Mouse (Mus musculus) layer of hippocampus, adult 2 months (tissue): ENCODE measurements around the gene Shroom3. TPM values are rescaled to one million over a fixed set of nuclear protein-coding genes. Genes with fewer than 3 reads are reported as not detected.
A peak's percentile ranks its signal among the peaks of the same experiment; 100 is the strongest.

Experiments
- DNase-seq, 2 experiments: peaks; one replicate each; pipeline ENCODE4 v3.0.0; 2022; ENCODE audit warnings: low spot score in 2 of 2
- H3K27ac ChIP-seq: fragments of 200-600 bp; 2 replicates; pipeline ENCODE4 v1.8.1; 2022
- H3K4me3 ChIP-seq: fragments of 200-600 bp; 2 replicates; pipeline ENCODE4 v1.8.1; 2022; ENCODE audit warnings: mild to moderate bottlenecking
- CTCF ChIP-seq: fragments of 200-600 bp; conservative IDR thresholded peaks from 2 replicates; pipeline ENCODE4 v1.8.1; 2022; ENCODE audit warnings: antibody characterized with exemption, mild to moderate bottlenecking, moderate library complexity
- total RNA-seq, 2 experiments: library from RNA; stranded (reverse); gene quantifications; 2 replicates each; pipeline ENCODE4 v1.2.3; 2021

Shroom3 gene
- total RNA-seq, 2 experiments from 2014 or later = 2.0 to 2.3 TPM

DNA sequence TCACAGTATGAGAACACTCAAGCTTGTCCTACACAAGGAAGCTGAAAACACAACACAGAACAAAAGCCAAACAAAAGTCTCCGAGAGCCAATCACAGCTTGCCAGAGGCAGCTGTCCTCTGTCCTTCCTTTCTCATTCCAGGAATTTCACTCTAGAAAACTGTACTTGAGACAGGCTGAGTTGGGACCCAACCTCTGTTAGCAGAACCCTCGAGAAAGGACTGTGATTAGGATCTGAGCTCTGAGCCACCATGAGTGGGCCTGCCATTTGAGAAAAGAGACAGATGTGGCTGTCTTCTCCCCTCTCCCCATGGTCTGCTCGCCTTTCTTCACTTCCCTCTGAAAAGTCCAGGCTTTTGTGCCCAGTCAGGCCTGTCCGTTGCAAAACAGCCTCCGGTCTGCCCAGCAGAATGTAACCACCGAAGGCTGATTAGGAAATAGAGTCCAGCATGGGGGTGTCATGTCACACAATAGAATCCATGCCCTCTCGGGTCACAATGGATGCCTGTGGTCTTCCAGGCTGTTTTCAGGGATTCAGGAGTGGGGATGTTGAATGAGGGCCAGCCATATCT, 24.8 kb downstream of the Shroom3 start:
- H3K27ac ChIP-seq = no peak overlapping the region
- TF ChIP-seq CTCF = no peak
- no peak for DNase-seq

DNA sequence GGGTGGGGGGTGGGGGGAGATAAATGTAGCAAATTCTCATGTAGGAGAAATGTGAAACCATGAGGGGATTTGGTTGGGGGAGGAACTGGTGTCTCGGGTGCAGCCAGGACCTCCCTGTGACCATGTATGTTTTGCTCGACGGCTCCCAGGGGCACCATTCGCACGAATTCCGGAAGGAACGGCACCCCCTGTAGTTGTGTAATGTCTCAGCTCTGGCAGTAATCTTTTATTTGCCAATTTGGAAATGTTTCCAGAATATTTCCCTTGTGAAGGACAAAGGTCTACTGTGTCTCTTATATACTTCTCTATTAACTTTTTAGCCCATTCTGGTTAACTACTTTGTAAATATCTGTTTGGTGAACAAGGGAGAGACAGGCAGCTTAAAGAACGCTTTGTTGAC, 27.5 kb downstream of the Shroom3 start:
- TF ChIP-seq CTCF = no peak
- Histone ChIP-seq H3K27ac (no peak overlapping the region), H3K4me3 (no peak overlapping the region)
- DNase-seq = no peak

More for the DNA sequence above, 24.8 kb downstream of the Shroom3 start:
- no peak overlapping the region for H3K4me3 ChIP-seq

DNA sequence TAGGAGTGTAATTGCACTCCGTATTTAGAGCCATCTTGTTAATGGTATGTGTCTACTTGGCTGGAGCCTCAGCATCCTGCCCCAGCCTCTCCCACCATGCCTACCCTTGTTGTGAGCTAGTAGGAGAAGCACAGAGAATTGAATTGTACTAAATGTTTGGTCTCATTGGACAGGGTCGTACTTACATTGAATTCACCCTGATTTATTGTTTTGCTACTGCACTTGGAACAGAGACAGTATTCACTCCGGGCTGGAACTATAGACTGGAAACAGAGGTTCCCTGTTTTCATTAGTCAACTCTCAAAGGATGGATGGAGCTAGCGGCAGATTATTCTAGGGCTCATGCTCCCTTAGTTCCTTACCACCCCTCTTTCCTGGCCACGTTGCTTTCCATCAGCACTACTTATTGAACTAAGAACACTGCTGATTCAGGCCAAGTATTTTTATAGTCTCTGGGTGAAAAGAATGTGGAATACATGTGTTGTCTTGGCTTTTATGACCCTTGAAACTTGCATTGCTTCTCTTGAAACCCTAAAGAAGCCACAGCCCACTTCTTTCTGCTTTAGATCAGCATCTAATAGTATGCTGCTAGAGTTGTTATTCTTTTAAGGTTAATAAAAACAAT, 28.5 kb downstream of the Shroom3 start:
- TF ChIP-seq CTCF = no peak
- H3K4me3 ChIP-seq = no peak overlapping the region
- no peak for DNase-seq
- no peak overlapping the region for H3K27ac ChIP-seq

DNA sequence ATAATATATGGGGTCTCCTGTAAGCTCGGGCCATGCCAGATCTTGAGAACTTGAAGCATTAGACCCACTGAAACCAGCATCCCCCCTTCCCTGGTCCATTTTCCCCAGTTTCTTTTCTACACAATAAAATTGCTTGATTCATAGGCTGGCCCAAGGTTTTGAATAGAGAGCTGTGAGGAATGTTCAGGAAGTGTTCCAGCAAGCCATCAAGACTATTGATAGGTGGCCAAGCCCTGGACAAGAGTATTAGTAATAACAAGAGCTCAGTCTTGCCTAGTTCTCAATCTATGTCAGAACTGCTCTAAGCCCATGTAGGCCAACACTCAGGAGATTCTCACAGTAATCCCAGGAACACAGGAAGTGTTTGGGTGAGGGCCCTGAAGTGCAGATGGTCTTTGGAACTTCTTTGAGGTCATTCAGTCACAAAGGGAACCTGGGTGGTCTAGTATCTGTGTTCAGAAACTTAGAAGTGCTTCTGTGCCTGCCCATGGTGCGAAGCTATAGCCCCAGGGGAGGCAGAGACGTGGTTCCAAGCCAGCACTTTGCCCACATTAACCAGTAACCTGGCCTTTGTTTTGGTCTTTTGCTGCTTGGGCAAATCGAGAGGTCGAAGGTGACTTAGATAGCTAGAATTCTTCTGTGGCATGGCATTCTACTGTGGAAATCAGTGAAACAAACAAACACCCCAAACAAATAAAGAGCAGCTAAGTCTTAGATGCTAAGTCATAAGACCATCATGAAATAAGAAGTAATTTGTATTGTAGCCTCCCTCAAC, 29.6 kb downstream of the Shroom3 start:
- Histone ChIP-seq H3K4me3 (no peak overlapping the region), H3K27ac (peak overlapping the region; percentile 39; the same call in 1 of the 2 replicates)
- no peak for DNase-seq
- no peak for TF ChIP-seq CTCF

DNA sequence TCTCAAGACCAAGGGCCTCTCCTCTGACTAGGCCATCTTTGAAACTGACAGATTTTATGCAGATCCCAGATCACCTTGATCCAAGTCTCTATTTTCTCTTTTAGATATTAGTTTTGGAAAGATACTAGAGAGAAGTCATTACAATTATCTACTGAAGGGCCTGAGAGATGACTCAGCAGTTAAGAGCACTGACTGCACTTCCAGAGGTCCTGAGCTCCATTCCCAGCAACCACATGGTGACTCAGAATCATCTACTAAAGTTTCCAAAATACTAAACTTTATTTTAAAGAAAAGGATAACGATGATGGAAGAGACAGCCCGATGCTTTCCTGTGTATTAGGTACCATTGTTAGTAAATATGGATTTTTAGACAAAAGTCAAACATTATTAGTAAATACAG, 31.7 kb downstream of the Shroom3 start:
- no peak for TF ChIP-seq CTCF
- Histone ChIP-seq H3K27ac (peak overlapping the region; percentile 32; the same call in 1 of the 2 replicates), H3K4me3 (no peak overlapping the region)
- no peak for DNase-seq

DNA sequence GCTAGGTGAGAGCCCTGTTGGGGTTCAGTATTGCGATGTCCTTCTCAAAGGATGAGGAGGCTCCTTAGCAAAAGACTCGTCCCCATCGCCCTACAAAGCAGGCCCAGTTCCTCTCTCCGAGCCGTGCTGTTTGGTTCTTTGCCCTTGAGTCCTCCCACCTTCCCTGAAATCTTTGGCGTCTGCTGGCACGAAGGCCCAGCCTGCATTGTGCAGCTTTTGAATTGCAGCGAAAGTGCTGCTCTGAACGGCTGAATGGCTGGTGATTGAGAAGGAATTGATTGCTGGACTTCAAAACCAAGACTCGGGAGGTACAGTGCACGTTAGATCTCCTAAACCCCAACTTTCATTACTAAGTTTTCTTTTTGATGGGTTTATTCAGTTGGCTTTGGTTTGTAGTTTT, 32.1 kb downstream of the Shroom3 start:
- no peak for TF ChIP-seq CTCF
- Histone ChIP-seq H3K27ac (peak overlapping the region; percentile 32; the same call in 1 of the 2 replicates), H3K4me3 (no peak overlapping the region)
- no peak for DNase-seq

DNA sequence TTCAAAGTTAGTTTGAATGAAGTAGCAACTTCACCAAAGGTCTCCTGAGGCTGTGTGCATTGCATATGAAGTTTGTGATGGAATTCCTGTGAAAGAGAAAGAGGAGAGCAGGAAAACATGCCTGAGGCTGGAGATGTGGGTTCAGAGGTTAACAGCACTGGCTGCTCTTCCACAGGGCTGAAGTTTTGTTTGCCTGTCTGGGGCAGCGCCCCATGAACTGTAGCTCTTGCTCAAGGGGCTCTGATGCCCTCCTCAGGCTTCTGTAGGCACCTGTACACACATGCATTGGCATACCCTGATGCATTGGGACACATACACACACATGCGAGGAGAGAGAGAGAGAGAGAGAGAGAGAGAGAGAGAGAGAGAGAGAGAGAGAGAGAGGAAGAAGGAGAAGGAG, 32.7 kb downstream of the Shroom3 start:
- DNase-seq = no peak
- Histone ChIP-seq H3K27ac (peak overlapping the region; percentile 32; the same call in 1 of the 2 replicates), H3K4me3 (no peak overlapping the region)
- no peak for TF ChIP-seq CTCF

DNA sequence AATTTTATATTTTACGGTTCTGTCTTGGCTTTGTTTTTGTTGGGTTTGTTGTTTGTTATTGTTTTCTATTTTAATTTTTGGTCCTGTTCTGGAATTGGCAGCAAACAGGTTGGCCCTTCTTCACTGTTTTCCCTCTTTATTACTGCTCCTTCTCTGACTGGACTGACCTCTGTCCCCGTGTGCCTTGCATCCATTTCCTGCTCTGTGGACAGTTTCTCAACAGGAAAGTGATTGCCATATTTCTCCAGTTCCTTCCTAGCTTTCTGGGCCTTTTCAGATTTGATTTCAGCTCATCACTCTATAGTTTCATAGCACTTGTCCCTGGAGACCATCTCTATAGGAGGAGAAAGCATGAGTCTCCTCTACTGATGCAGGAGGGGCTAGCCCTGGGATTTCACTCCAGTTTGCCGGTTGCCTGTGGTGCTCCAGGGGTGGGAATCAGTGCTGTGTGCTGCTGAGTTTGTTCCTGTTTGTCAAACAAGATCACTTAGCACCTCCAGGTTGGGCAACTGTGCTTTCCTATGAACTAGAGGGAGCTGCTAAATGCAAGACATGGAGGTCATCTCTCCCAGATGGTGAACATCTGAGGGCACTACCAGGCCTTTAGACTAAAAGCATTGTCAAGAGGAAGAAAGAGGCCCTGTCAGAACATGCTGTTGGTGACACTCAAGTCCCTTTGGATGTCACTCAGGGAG, 34.6 kb downstream of the Shroom3 start:
- no peak for TF ChIP-seq CTCF

DNA sequence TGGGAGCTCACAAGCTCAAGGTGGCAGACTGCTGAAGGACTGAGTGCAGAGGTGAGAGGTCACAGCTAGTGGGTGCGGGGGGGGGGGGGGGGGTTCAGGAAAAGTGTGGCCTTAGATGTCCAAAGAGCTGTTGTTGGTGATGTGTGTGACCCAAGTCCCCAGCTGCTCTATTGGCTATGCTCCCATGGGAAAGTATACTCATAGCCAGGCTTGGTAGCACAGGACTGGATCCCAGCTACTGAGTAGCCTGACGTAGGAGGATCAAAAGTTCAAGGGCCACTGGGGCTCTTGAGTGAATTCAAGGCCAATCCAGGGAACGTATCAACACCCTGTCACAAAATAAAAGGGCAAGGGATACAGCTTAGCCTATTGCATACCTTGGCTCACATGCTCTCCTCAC, 35.6 kb downstream of the Shroom3 start:
- H3K27ac ChIP-seq = no peak overlapping the region
- no peak for TF ChIP-seq CTCF
- no peak overlapping the region for H3K4me3 ChIP-seq
- no peak for DNase-seq

More for the DNA sequence above, 34.6 kb downstream of the Shroom3 start:
- no peak for DNase-seq
- H3K4me3 ChIP-seq = no peak overlapping the region
- no peak overlapping the region for H3K27ac ChIP-seq

DNA sequence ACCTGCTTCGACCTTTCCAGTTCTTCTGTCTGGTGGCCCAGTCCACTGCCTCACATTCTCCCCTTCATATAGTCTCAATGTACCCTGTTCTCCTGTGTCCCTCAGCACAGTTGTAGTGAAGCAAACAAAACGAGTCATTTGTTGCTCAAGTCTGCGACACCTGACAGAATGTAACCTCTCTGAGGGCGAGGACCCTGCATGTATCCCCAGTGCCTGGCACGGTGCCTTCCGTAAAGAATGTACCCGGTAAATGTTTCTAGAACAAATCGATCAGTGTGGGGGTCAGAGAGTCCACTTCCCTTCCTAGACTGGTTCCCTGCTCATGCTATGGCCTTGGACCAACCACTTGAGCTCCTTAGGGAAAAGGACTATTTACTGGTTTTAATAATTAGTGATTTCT, 38.4 kb downstream of the Shroom3 start:
- no peak for DNase-seq
- no peak for TF ChIP-seq CTCF
- no peak overlapping the region for H3K27ac ChIP-seq
- no peak overlapping the region for H3K4me3 ChIP-seq

DNA sequence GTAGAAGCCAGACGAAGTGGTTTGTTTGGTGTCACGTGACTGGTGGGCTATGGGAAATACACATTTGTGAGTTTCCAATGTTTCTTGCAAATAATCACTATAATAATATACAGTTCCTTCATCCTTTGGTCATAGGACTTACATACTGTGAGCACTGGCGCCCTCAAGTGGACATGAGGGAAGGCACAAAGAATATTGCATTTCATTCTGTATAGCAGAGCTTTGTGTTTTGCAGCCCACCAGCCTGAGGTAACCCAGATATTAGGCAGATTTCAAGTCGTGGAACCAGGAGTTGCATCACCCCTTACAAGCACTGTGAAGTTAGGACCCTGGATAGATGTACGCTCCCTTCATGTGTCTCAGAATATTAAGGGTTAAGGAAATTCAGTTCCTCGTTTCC, 42.7 kb downstream of the Shroom3 start:
- peak; percentile 17 to 56 for DNase-seq
- no peak overlapping the region for H3K4me3 ChIP-seq
- H3K27ac ChIP-seq = no peak overlapping the region
- peak; percentile 94 for TF ChIP-seq CTCF

DNA sequence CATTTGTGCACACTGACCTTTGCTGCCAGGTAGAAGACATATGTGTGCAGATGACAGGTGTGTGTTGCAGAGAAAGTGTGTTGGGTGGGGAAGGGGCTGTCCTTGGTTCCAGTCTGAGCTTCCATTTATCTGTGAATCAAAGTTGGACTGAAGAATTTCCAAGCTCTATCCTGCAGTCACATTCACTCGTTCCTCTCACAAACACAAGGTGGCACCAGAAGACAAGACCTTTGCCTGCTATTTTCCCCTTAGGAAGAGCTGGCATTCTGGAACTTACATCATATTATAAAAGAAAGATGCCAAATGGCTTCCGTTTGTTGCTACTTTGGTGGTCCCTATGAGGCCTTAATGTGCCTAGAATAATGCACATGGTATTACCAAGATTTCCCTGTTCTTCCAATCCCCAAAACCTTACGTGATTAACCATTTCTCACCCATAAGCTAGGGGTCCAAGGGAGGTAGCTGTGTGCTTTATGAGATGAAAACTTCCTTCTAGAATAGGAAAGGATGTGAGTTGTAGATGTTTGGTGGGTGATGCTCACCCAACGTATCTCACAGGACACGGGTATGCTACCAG, 45.1 kb downstream of the Shroom3 start:
- Histone ChIP-seq H3K27ac (no peak overlapping the region), H3K4me3 (no peak overlapping the region)
- peak; percentile 92 for TF ChIP-seq CTCF
- DNase-seq = peak; percentile 41 to 62

DNA sequence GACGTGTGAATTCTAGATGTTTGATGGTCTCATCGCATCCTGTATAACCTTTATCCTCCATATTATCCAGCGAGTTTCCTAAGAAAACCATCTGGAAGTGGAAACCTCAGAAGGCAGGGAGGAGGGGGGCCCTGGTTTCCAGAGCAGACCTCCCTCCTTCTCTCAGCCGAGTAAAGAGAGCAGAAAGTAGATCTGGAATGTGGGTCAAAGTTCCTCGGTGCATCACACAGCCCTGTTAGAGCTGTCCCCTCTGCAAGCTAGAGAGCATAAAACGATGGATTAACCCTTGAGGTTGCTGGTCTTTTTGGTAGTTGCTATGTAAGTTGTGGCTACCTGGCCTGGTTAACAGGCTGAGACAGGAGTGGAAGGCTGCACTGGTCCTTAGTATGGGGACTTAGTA, 46.0 kb downstream of the Shroom3 start:
- TF ChIP-seq CTCF = no peak
- DNase-seq = no peak
- H3K27ac ChIP-seq = no peak overlapping the region
- no peak overlapping the region for H3K4me3 ChIP-seq
